Mouse (Mus musculus) induced T-regulatory cell, adult 2 months (primary cell): ENCODE measurements around the gene Gm10840.

ENCODE experiments used
- DNase-seq: peaks from one replicate; pipeline ENCODE4 v3.0.0-alpha.2; 2012; ENCODE audit warnings: low read depth

Gm10840 gene

GRCm38 (mm10) chr11:106159921-106160840 is 469 bp upstream of the Gm10840 start:
- peak; percentile 86 for DNase-seq

DNA sequence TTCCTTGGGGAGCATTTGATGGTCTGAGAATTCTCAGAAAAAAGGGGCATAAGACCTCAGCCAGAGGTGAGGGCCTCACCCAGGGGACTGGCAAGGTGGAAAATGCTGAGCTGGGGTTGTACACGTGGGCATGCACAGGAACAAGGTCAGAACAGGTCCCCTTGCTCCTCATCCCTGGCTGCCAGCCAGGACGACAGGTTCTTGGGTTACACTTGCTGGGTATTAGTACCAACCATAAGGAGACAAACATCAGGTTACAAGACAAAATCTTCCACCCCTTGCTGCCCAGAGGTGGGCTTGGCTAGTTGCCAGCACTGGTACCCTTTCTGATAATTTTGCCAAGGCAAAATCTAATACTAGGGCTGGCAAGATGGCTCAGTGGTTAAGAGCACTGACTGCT is 1.6 kb downstream of the Gm10840 start:
- no peak for DNase-seq

DNA sequence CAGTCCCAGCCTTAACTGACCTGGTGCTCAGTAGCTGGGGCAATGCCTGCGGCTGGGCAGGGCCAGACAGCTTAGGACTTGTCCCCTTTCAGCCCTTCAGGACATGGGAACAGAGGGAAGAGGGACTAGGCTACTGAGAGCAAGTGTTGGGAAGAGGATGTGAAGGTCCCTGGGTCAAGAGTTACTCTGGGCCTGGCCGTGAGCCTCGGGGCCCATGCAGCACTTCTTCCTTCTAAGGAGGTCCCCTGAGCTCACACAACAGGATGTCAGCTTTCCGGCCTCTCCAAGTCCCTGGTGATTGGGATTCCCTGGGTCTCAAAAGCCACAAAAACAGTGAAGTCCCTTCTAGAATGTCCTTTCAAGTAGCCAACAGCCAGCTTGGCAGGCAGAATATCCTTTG is 2.9 kb downstream of the Gm10840 start:
- no peak for DNase-seq

- no peak for DNase-seq
Observed at GRCm38 (mm10) chr11:106164601-106165180, 4.0 kb downstream of the Gm10840 start.

DNA sequence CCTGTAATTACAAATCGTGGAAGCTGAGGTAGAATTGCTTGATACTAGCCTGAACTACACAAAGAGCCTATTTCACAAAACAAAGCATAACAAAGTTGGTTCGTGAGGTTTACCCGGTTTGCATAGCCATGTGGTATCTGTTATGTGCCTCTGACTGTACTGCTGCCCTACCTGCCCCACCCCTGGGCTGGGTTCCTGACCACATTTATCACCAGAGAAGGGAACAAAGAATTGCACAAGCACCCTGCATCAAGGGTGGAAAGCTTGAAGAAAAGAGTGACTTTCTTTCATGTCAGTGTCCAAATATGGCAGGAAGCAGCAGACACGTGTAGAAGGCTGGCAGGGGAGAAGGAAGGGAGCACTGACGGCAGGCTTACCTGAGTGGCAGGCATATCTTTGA is 6.8 kb downstream of the Gm10840 start:
- peak; percentile 79 for DNase-seq

GRCm38 (mm10) chr11:106170807-106171206 is 10.2 kb downstream of the Gm10840 start:
- peak; percentile 87 for DNase-seq

- DNase-seq = no peak
Observed at GRCm38 (mm10) chr11:106173228-106173627, 12.6 kb downstream of the Gm10840 start.

- DNase-seq = no peak
Observed at GRCm38 (mm10) chr11:106174372-106174771, 13.7 kb downstream of the Gm10840 start.

GRCm38 (mm10) chr11:106175081-106175480 is 14.4 kb downstream of the Gm10840 start:
- DNase-seq = no peak

DNA sequence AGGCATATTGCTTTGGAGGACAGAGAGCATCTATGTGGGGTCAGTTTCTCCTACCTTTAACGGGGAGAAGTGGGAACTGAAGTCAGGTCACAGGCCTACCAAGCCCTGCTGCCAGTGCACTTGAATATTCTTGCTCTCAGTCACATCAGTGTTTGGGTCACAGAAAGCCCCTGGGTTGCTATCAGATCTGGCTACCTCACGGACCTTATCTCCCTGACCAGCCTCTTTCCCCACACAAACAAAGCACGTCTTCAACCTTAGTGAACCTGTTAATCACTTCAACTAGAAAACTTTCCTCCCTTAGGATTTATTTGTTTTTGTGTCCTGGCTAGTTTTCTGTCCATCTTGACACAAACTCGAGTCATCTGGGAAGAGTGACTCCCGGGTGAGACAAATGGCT is 15.7 kb downstream of the Gm10840 start:
- DNase-seq = no peak

DNA sequence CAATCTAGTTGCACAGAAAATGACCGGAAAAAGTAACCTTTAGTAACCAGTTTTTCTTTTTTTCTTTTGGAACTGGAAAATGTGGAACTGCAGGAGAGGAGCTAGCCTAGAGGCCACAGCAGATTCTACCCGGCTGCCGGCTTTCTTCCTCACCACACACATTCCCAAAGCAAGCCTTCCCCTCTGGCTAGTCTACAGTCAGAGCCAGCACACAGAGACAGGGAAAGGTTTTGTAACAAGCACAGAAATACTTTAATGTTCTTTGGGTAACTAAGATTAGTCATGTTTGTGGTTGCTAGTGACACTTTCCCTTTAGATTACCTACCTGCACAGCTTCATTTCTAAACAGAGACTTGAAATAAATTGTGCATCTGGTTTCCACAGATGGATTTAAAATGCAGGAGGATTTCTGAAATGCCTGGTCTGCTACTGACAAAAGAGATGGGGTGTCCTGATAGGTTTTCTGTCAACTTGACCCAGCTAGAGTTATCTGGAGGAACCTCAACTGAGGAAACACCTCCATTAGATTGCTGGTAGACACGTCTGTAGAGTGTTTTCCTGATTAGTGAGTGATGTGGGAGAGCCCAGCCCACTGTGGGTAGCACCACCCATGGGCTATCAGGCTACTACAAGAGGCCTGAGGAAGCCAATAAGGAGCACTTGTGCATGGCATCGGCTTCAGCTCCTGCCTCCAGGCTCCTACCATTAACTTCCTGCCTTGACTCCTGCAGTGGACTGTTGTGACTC is 17.6 kb downstream of the Gm10840 start:
- DNase-seq = no peak

DNA sequence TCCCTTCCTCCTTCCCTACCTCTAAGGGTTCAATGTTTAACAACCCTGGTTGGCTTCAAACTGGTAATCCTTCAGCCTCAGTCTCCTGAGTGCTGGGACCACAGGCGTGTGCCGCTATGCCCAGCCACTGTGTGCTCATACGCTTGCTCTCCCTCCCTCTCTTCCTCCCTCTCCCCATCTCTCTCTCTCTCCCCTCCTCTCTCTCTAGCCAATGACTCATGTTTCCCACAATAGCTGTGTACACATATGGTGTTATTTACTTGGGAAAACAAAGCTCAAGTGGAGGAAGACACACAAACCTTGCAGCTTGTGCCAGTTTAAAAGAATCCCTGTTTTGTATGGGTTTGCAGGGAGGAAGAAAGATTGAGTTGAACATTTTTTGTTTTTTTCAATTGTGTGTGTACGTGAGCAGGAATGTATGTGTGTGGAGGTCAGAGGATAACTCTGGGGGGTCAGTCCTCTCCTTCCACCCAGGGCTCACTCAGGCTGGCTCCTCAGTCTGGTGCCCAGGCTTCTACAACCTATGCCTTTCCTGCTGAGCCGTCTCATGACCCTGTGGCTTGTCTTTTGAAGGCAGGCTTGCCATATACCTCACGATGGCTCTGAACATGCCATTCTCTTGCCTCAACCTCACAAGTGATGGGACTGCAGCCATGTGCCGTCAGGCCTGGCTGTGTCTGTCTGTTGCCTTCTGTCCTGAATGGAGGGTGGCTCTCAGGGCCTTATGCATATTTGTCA is 19.2 kb downstream of the Gm10840 start:
- DNase-seq = no peak

- no peak for DNase-seq
Observed at GRCm38 (mm10) chr11:106180449-106180801, 19.8 kb downstream of the Gm10840 start.

DNA sequence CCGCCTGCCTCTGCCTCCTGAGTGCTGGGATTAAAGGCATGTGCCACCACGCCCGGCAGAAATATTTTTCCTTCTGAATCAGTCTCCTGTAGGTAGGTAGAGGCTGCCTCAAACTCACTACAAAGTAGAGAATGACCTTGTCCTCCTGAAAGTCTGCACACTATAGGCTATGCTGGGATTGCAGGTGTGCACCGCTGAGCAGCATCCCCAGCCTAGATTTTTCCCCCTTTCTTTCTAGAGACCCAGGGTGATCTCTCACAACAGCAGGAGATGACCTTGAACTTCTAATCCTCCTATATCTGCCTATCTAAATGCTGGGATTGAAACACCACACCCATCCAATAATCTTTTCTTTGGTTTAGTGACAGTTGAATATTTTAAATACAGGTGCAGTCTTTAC is 26.7 kb downstream of the Gm10840 start:
- no peak for DNase-seq

DNA sequence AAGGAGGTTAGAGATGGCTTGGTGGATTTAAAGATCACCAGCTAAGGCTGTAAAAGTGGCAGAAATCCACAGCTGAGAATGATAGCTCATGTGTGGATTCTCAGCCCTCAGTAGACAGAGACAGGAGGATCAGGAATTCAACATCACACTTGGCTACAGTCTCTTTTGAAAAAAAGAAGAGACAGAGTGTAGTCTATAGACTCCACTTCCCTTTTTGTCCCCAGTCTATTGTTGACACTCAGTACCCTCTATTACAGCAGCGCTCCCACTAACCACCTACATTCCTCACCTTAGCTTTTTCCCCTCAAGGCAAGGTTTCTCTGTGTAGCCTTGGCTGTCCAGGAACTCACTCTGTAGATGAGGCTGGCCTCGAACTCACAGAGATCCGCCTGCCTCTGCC is 31.1 kb downstream of the Gm10840 start:
- DNase-seq = no peak

DNA sequence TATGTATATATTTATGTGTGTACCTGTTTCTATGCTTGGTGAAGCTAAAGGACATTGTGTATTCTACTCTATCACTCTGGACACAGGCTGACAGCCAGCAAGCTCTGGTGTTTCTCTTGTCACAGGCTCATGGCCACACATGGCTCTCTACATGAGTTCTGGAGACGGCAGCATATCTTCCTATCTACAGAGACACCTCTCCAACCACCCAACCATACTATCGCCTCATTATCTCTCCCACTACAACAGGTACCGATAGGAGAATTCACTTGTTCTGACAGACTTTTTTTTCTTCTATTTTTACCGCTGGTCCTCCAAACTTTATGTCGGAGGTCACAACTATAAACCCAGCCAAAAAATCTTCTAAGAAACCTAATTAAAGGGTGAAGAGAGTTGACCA is 31.6 kb downstream of the Gm10840 start:
- no peak for DNase-seq

DNA sequence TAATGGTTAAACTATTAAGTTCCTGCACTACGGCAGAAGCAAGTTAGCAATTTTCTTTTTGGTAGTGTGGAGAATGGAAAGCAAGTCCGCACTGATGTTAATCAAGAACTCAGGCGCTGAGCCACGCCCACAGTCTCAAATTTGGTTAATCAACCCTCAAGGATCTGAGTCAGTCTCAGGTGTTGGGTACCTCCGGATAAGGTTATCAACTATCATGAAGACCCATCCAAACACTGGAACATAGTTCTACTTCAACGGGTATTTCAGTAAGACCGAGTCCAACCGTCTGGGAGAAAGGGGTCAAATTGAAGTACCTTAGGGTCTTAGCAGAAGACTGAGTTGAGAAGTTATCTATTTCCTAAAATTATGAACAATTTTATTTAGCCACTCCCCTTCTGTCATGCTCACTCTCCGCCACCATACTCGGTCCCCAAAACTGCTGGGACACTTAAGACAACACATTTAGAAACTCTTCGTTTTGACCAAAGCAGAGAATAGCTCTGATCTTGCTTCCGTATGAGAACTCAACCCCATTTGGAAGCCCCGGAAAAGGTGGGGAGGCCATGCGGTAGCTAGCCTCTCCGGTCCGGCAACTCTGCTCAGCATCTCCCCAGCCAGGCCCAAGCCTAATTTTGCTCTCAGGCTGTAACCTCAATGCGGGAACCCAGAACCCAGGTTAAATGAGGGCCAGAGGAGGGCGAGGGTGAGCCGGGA is 32.2 kb downstream of the Gm10840 start:
- peak; percentile 77 for DNase-seq

- peak; percentile 99 for DNase-seq
Observed at GRCm38 (mm10) chr11:106193371-106194154, 32.9 kb downstream of the Gm10840 start.

DNA sequence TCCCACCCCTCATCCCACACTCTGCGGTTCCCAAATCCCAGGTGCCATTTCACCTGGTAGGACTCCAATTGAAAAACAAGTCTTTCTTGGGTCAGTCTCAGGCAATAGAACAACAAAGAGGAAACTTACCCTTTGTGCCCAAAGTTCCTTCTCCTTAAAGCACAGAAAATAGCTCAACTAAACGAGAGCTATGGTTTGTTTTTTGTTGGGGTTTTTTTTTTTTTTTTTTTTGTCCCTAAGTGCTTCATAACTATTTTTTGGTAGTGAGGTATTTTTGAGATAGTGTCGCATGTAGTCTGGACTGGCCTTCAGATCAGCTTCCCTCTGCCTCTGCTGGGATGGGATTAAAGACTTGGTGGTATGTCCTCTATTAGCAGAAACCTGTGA is 33.5 kb downstream of the Gm10840 start:
- no peak for DNase-seq

GRCm38 (mm10) chr11:106194891-106195290 is 34.2 kb downstream of the Gm10840 start:
- no peak for DNase-seq

GRCm38 (mm10) chr11:106195341-106195740 is 34.7 kb downstream of the Gm10840 start:
- no peak for DNase-seq
